Mouse (Mus musculus): ENCODE results near the gene Baz2b. TPM values are rescaled to one million over a fixed set of nuclear protein-coding genes. Genes with fewer than 3 reads are reported as not detected.

The Baz2b gene
- total and polyA plus RNA-seq, 3 experiments, result 5.7 to 11.4 TPM; not detected in 1

DNA sequence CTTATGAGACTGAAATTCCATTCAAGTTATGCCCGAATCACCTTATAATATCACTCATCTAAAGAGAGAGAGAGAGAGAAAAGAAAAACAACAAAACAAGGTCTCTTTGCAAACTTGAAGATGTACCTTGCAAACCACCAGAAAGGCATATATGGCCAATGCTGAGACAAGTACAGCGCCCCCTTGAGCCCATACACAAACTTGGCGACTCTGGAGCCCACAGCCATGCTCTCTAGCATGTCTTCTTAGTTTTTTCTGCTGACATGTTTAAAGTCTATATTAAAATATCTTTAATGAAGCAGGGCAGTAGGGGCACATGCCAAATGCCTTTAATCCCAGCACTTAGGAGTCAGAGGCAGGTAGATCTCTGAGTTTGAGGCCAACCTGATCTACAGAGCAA is 36.4 kb downstream of the Baz2b start:
- peak; percentile 16 for DNase-seq (ENCODE audit: low read depth, low spot score)
- Histone ChIP-seq H3K9ac (ENCODE audit: control insufficient read depth, low read depth, low read length, poor library complexity, severe bottlenecking) (no peak overlapping the region), H3K4me1 (ENCODE audit: control insufficient read depth in 1 of 2, insufficient read depth in 2 of 2, low read length in 2 of 2) (no peaks in the 10 kb centered on the region), H3K79me2 (ENCODE audit: control insufficient read depth, insufficient read depth, low read length, poor library complexity) (no peaks in the 10 kb centered on the region), H3K27ac (ENCODE audit: control insufficient read depth, low read depth, low read length) (no peak overlapping the region), H3K27me3 (ENCODE audit: control insufficient read depth in 1 of 2, insufficient read depth in 2 of 2, low read length in 2 of 2) (no peaks in the 10 kb centered on the region), H3K4me3 (ENCODE audit: control insufficient read depth in 1 of 2, insufficient read depth in 1 of 2, low read depth in 2 of 2, low read length in 2 of 2) (no peak overlapping the region), H3K36me3 (ENCODE audit: control insufficient read depth in 1 of 2, insufficient read depth in 2 of 2, low read length in 2 of 2) (no peaks in the 10 kb centered on the region), H3K9me3 (replicated peaks; ENCODE audit: insufficient read depth, low read length) (no peaks in the 10 kb centered on the region)
- TF ChIP-seq CTCF (IDR thresholded peaks at IDR 0.05 in 2 of 3, conservative IDR thresholded peaks at IDR 0.05 in 1 of 3; ENCODE audit: control insufficient read depth in 1 of 3, insufficient read depth in 1 of 3, low read depth in 2 of 3, low read length in 3 of 3, poor library complexity in 1 of 3, severe bottlenecking in 1 of 3) (peak in 2 of 3 experiments; percentile 25 to 32; a peak in 4 of 6 replicates), MAX (IDR thresholded peaks at IDR 0.05; ENCODE audit: low read length) (no peak)

DNA sequence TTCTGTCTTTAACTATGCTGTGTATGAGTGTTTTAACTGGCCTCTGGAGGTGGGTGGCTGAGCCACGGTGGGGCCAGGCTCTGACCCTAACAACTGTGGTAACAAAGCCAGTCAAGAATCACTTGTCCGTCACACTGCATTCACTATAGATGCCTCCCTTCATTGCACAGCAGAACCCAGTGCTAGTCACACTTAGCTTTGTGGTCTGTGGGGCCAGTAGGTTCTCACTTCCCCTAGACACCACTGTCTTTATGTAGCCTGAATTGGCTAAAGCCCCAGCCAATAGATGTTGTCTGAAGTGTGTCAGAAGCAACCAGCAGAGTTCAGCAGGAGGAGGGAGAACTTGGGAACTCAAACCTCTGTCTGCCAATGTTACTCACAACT is 37.1 kb downstream of the Baz2b start:
- Histone ChIP-seq H3K79me2 (ENCODE audit: control insufficient read depth, insufficient read depth, low read length, poor library complexity) (no peaks in the 10 kb centered on the region), H3K9me3 (replicated peaks; ENCODE audit: insufficient read depth, low read length) (no peaks in the 10 kb centered on the region), H3K36me3 (ENCODE audit: control insufficient read depth in 1 of 2, insufficient read depth in 2 of 2, low read length in 2 of 2) (no peaks in the 10 kb centered on the region), H3K9ac (ENCODE audit: control insufficient read depth, low read depth, low read length, poor library complexity, severe bottlenecking) (no peak overlapping the region), H3K4me3 (ENCODE audit: control insufficient read depth in 1 of 2, insufficient read depth in 1 of 2, low read depth in 2 of 2, low read length in 2 of 2) (no peak overlapping the region), H3K27me3 (ENCODE audit: control insufficient read depth in 1 of 2, insufficient read depth in 2 of 2, low read length in 2 of 2) (no peaks in the 10 kb centered on the region), H3K4me1 (ENCODE audit: control insufficient read depth in 1 of 2, insufficient read depth in 2 of 2, low read length in 2 of 2) (no peaks in the 10 kb centered on the region), H3K27ac (ENCODE audit: control insufficient read depth, low read depth, low read length) (no peak overlapping the region)
- DNase-seq (ENCODE audit: low read depth, low spot score), result peak; percentile 50
- TF ChIP-seq UBTF (IDR thresholded peaks at IDR 0.05; ENCODE audit: borderline replicate concordance, insufficient read depth, low read depth, low read length) (no peak), SIN3A (IDR thresholded peaks at IDR 0.05; ENCODE audit: low read length) (no peak), TBP (IDR thresholded peaks at IDR 0.05; ENCODE audit: low read depth, low read length) (no peak), MAX (IDR thresholded peaks at IDR 0.05; ENCODE audit: low read length) (no peak), ZNF384 (IDR thresholded peaks at IDR 0.05; ENCODE audit: low read depth, low read length) (no peak), E2F4 (IDR thresholded peaks at IDR 0.05; ENCODE audit: borderline replicate concordance, low read depth, low read length) (no peak), ZC3H11A (IDR thresholded peaks at IDR 0.05; ENCODE audit: low read depth, low read length) (no peak), ZMIZ1 (IDR thresholded peaks at IDR 0.05; ENCODE audit: low read depth, low read length) (no peak), MAZ (IDR thresholded peaks at IDR 0.05; ENCODE audit: low read depth, low read length) (no peak), HCFC1 (IDR thresholded peaks at IDR 0.05; ENCODE audit: low read depth, low read length) (no peak), MEF2A (IDR thresholded peaks at IDR 0.05; ENCODE audit: extremely low read depth, insufficient replicate concordance, low read depth, low read length, poor library complexity, severe bottlenecking) (no peak), USF2 (IDR thresholded peaks at IDR 0.05; ENCODE audit: borderline replicate concordance in 1 of 2, insufficient read depth in 1 of 2, low read depth in 1 of 2, low read length in 2 of 2) (no peak), NRF1 (IDR thresholded peaks at IDR 0.05; ENCODE audit: insufficient read depth, low read depth, low read length, poor library complexity, severe bottlenecking) (no peak), MAFK (IDR thresholded peaks at IDR 0.05; ENCODE audit: borderline replicate concordance, low read depth, low read length) (no peak)
